Mouse (Mus musculus) forebrain, embryonic 12.5 days (tissue): Measurements from ENCODE around the gene Cuedc1. TPM values are rescaled to one million over a fixed set of nuclear protein-coding genes. Genes with fewer than 3 reads are reported as not detected.

ENCODE experiments used
- polyA plus RNA-seq: library from polyadenylated mRNA; unstranded; fragments of >200 nt; fragmentation: Nextera tagmentation; extraction: Ambion mirVana; gene quantifications from 2 replicates; pipeline ENCODE4 v1.2.1, GENCODE M21; 2016

Gene Cuedc1
- polyA plus RNA-seq, 1 experiment from 2014 or later: 42.5 TPM

Other genes with a start within 250 kb of the Cuedc1 start
- gene Mks1, start 244.8 kb upstream of the Cuedc1 start, polyA plus RNA-seq: 16.0 and 19.6 TPM in 2 replicates
- 0.14 and 0.20 TPM in 2 replicates for gene Epx, start 222.5 kb upstream of the Cuedc1 start, polyA plus RNA-seq
- not detected in 2 replicates for gene Olfr462, start 205.8 kb upstream of the Cuedc1 start, polyA plus RNA-seq
- not detected in 2 replicates for gene Olfr463, start 200.7 kb upstream of the Cuedc1 start, polyA plus RNA-seq
- not detected in 2 replicates for gene Olfr464, start 177.1 kb upstream of the Cuedc1 start, polyA plus RNA-seq
- 34.7 and 36.2 TPM in 2 replicates for gene Dynll2, start 110.5 kb upstream of the Cuedc1 start, polyA plus RNA-seq
- gene Srsf1, start 50.7 kb upstream of the Cuedc1 start, polyA plus RNA-seq: 564 and 577 TPM in 2 replicates
- 84.8 and 91.5 TPM in 2 replicates for gene Vezf1, start 29.8 kb upstream of the Cuedc1 start, polyA plus RNA-seq
- 62.0 and 67.5 TPM in 2 replicates for gene Mrps23, start 106.3 kb downstream of the Cuedc1 start, polyA plus RNA-seq
- gene Ccdc182, start 196.0 kb downstream of the Cuedc1 start, polyA plus RNA-seq: 0.38 and 0.42 TPM in 2 replicates